Mouse (Mus musculus) ovary, postnatal 10 days (tissue): Measurements from ENCODE around the gene Arhgef5.

Experiments used
- DNase-seq: peaks from one replicate; pipeline ENCODE4 v3.0.0; 2022; ENCODE audit warnings: low spot score

Arhgef5 gene

DNA sequence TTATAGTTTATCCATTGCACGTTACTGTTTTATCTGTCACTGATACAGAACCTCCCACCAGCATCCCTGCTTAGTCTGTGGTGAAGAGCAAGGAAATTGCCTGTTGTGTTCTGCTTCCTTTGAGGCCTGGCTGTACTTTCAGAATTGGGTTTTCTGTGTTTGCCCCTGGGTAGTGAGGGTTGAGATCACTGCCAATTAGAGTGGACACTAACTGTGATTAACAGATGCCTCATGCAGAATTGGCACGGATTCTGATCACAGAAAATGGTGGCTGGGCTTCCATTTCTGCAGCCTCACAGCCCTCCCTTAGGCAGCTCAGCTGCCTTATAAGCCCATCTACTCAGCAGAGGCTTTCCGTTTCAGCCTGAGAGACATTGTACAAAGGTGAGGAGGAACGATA lies 68.1 kb downstream of the Arhgef5 start:
- DNase-seq, result no peak

DNA sequence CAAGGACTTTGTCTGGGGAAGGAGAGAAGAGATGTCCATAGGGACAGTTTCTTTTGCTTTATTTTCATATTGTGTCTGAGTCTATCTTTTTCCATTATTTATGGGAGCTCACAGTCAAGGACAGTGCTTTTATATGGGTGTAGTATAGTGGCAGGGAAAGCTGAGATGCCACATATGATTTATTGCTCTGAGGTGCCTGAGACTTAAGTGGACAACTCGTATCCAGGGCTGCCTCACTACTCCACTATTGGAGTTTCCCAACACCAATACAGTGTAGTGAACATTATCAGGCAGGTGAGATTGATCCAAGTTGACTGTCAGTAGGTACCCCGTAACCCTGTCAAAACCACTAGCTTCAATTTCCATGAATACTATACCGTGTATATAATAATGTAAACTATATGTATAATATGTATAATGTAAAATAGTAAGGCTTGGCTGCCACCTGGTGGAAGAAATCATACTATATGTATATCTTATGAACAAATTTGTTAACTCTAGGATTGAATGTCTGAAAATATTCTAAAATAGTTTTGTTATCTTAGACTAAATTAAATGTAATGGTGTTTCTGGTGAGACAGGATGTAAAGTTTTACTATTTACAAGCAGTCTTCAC lies 70.3 kb downstream of the Arhgef5 start:
- no peak for DNase-seq

DNA sequence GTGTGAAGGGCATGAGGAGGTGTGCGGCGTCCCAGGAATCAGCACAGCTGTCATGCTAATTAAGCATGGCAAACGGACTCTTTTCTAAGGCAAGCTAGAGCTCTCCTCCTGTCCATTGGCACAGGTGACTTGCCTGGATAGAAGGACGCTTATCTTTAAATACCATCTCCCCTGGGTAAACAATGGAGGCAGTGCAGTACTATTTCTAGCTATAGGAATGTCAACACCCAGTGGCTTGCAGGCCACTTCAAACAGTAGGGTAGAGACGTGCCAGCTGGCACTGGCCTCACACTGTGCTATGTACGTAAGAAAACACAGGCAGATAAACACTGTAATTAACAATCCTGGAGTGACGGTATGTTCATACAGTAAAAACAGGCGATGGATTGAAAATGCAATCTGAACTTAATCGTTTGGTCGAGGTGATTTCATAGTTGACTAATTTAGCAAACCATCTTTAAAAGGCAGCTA lies 72.1 kb downstream of the Arhgef5 start:
- DNase-seq, result no peak

DNA sequence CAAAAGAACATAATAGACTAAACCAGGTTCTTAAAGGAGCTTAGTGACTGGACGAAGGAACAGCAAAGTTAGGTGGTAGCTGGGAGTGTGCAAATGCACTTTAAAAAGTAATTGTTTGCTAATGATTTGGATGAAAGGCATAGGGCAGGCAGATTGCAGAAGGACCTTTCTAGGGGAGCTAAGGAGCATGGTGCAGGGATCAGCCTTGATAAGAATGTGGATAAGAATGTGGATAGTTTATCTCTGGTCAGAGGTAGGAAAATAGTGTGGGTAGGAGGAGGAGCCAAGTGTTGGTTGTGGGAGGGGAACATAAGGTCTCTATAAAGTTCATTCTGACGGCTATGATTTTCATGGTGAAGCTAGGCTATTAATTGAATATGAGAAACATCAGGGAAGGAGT lies 73.4 kb downstream of the Arhgef5 start:
- DNase-seq, result no peak
